Mouse (Mus musculus) Patski (cell line): Measurements from ENCODE around the gene Hid1. TPM values are rescaled to one million over a fixed set of nuclear protein-coding genes. Genes with fewer than 3 reads are reported as not detected.

Experiments
- ATAC-seq: fragments of 100-300 bp; one replicate; pipeline ENCODE4 v1.8.0; 2021
- CTCF ChIA-PET: fragments of 350-600 bp; sonication (Branson Sonifier 250); formaldehyde crosslinking; loops from one replicate; lab custom pipeline; 2022; ENCODE audit warnings: inconsistent platforms; lab: Charles Lee
- POLR2A ChIA-PET: fragments of 350-600 bp; sonication (Branson Sonifier 250); formaldehyde crosslinking; loops from one replicate; lab custom pipeline; 2022; ENCODE audit warnings: antibody characterized with exemption, inconsistent platforms; lab: Charles Lee
- DNase-seq: peaks from one replicate; pipeline ENCODE4 v3.0.0-alpha.2; 2011; ENCODE audit warnings: low read depth, low spot score
- H3K27me3 ChIP-seq: fragments of 371-371 bp; one replicate; pipeline ENCODE4 v1.5.1; 2021
- CTCF ChIP-seq: fragments of 100-300 bp; IDR thresholded peaks from one replicate; pipeline ENCODE4 v1.5.1; 2021
- in situ Hi-C: fragments of 300-500 bp; cut with MboI; formaldehyde crosslinking; loops from 3 replicates; pipeline ENCODE4 v1.11.1; 2018; ENCODE audit warnings: low pct_unique_long_range_greater_than_20kb, mixed read lengths
- polyA plus RNA-seq: library from polyadenylated mRNA; unstranded; gene quantifications from one replicate; pipeline ENCODE4 v1.2.3, GENCODE M21; 2021

Gene Hid1
- polyA plus RNA-seq, 1 experiment from 2014 or later = 15.3 TPM

DNA sequence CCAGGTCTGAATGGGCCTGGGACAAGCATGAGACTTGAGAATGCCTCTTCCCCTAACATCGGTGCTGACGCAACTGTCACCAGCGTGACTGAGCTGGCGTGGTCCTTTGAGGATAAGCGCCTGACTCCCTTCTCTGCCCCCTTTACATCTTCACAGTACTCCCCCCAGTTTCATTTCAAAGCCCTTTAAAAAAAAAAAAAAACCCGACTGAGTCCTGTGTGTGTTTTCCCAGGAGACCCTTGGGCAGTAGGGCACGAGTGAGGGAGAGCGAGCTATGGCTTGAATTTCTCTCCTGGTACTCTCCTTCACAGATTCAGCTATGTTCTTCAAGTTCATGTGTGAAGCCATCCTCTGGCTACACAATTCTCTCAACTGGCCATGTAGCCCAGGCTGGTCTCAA is 69.4 kb downstream of the Hid1 start:
- ATAC-seq = no peak
- ChIA-PET CTCF (no interaction called here), POLR2A (no interaction called here)
- no peak for DNase-seq
- peaks cover 11% of the 10 kb centered on the region for H3K27me3 ChIP-seq
- no peak for TF ChIP-seq CTCF
- in situ Hi-C loops = no loop called here

Other genes with a start within 250 kb of the Hid1 start
- not detected for gene Cd300lf, start 233.8 kb downstream of the Hid1 start, polyA plus RNA-seq
- gene Slc9a3r1, start 204.4 kb downstream of the Hid1 start, polyA plus RNA-seq = 98.7 TPM
- gene Tmem104, start 180.3 kb downstream of the Hid1 start, polyA plus RNA-seq = 10.2 TPM
- gene Nat9, start 179.9 kb downstream of the Hid1 start, polyA plus RNA-seq = 28.0 TPM
- gene Grin2c, start 100.5 kb downstream of the Hid1 start, polyA plus RNA-seq = not detected
- 7.1 TPM for gene Fdxr, start 90.7 kb downstream of the Hid1 start, polyA plus RNA-seq
- 0.05 TPM for gene Fads6, start 70.1 kb downstream of the Hid1 start, polyA plus RNA-seq
- gene Otop2, start 60.6 kb downstream of the Hid1 start, polyA plus RNA-seq = not detected
- gene Ush1g, start 45.7 kb downstream of the Hid1 start, polyA plus RNA-seq = 0.32 TPM
- not detected for gene Otop3, start 33.0 kb downstream of the Hid1 start, polyA plus RNA-seq
- gene Cdr2l, start 14.2 kb upstream of the Hid1 start, polyA plus RNA-seq = 21.3 TPM
- 99.9 TPM for gene Mrpl58, start 36.0 kb upstream of the Hid1 start, polyA plus RNA-seq
- 727 TPM for gene Atp5h, start 52.2 kb upstream of the Hid1 start, polyA plus RNA-seq
- 46.0 TPM for gene Kctd2, start 52.4 kb upstream of the Hid1 start, polyA plus RNA-seq
- gene Trim80, start 72.8 kb upstream of the Hid1 start, polyA plus RNA-seq = not detected
- 0.15 TPM for gene Slc16a5, start 94.7 kb upstream of the Hid1 start, polyA plus RNA-seq
- gene Armc7, start 107.9 kb upstream of the Hid1 start, polyA plus RNA-seq = 13.3 TPM
- gene Nt5c, start 124.1 kb upstream of the Hid1 start, polyA plus RNA-seq = 128 TPM
- 179 TPM for gene Jpt1, start 146.6 kb upstream of the Hid1 start, polyA plus RNA-seq
- gene Sumo2, start 168.5 kb upstream of the Hid1 start, polyA plus RNA-seq = 381 TPM
- 78.9 TPM for gene Nup85, start 196.7 kb upstream of the Hid1 start, polyA plus RNA-seq
- gene Mrps7, start 236.2 kb upstream of the Hid1 start, polyA plus RNA-seq = 69.9 TPM
- gene Gga3, start 236.3 kb upstream of the Hid1 start, polyA plus RNA-seq = 31.0 TPM
- 47.4 TPM for gene Mif4gd, start 245.2 kb upstream of the Hid1 start, polyA plus RNA-seq